Mouse (Mus musculus): ENCODE data around the gene Epha4. TPM values are rescaled to one million over a fixed set of nuclear protein-coding genes. Genes with fewer than 3 reads are reported as not detected.

Gene Epha4
- polyA plus RNA-seq, 1 experiment = 3.9 TPM

- no peak for DNase-seq
- 81% methylated on average over 4 of the region's 4 CpGs for WGBS
- no peaks in the 10 kb centered on the region for H3K36me3 ChIP-seq (ENCODE audit: control insufficient read depth, insufficient read depth, low read length)
- no peak overlapping the region for H3K4me3 ChIP-seq (ENCODE audit: control insufficient read depth, insufficient read depth, low read length)
- no peaks in the 10 kb centered on the region for H3K4me1 ChIP-seq (replicated peaks; ENCODE audit: control insufficient read depth, insufficient read depth, low read length)
- no peak overlapping the region for H3K27ac ChIP-seq (ENCODE audit: control insufficient read depth, insufficient read depth, low read length)
- TF ChIP-seq CTCF (IDR thresholded peaks at IDR 0.05; ENCODE audit: borderline replicate concordance, control insufficient read depth, extremely low read depth, insufficient read depth, low read length, poor library complexity) (no peak), POLR2A (IDR thresholded peaks at IDR 0.05; ENCODE audit: control insufficient read depth, extremely low read depth, insufficient read depth, low read length, poor library complexity) (no peak)
- no peaks in the 10 kb centered on the region for H3K27me3 ChIP-seq (ENCODE audit: control insufficient read depth, insufficient read depth, low read length)
Measured at GRCm38 (mm10) chr1:77388556-77388955, 126.3 kb downstream of the Epha4 start.

- TF ChIP-seq POLR2A (IDR thresholded peaks at IDR 0.05; ENCODE audit: control insufficient read depth, extremely low read depth, insufficient read depth, low read length, poor library complexity) = no peak
- TF ChIP-seq CTCF (IDR thresholded peaks at IDR 0.05; ENCODE audit: borderline replicate concordance, control insufficient read depth, extremely low read depth, insufficient read depth, low read length, poor library complexity) = no peak
- 88% methylated on average over 8 of the region's 8 CpGs for WGBS
Measured at GRCm38 (mm10) chr1:77385613-77386012, 129.3 kb downstream of the Epha4 start.

GRCm38 (mm10) chr1:77383466-77383865 is 131.4 kb downstream of the Epha4 start:
- H3K27me3 ChIP-seq (ENCODE audit: control insufficient read depth, insufficient read depth, low read length) = no peaks in the 10 kb centered on the region
- H3K4me3 ChIP-seq (ENCODE audit: control insufficient read depth, insufficient read depth, low read length) = no peak overlapping the region
- H3K4me1 ChIP-seq (replicated peaks; ENCODE audit: control insufficient read depth, insufficient read depth, low read length) = no peaks in the 10 kb centered on the region
- TF ChIP-seq CTCF (IDR thresholded peaks at IDR 0.05; ENCODE audit: borderline replicate concordance, control insufficient read depth, extremely low read depth, insufficient read depth, low read length, poor library complexity) (no peak), POLR2A (IDR thresholded peaks at IDR 0.05; ENCODE audit: control insufficient read depth, extremely low read depth, insufficient read depth, low read length, poor library complexity) (no peak)
- 96% methylated on average over 11 of the region's 11 CpGs for WGBS
- DNase-seq = no peak
- H3K27ac ChIP-seq (ENCODE audit: control insufficient read depth, insufficient read depth, low read length) = no peak overlapping the region
- no peaks in the 10 kb centered on the region for H3K36me3 ChIP-seq (ENCODE audit: control insufficient read depth, insufficient read depth, low read length)

More at GRCm38 (mm10) chr1:77385613-77386012, 129.3 kb downstream of the Epha4 start:
- Histone ChIP-seq H3K4me1 (replicated peaks; ENCODE audit: control insufficient read depth, insufficient read depth, low read length) (no peaks in the 10 kb centered on the region), H3K36me3 (ENCODE audit: control insufficient read depth, insufficient read depth, low read length) (no peaks in the 10 kb centered on the region), H3K27me3 (ENCODE audit: control insufficient read depth, insufficient read depth, low read length) (no peaks in the 10 kb centered on the region), H3K27ac (ENCODE audit: control insufficient read depth, insufficient read depth, low read length) (no peak overlapping the region), H3K4me3 (ENCODE audit: control insufficient read depth, insufficient read depth, low read length) (no peak overlapping the region)
- DNase-seq = no peak

GRCm38 (mm10) chr1:77377550-77377980 is 137.3 kb downstream of the Epha4 start:
- Histone ChIP-seq H3K4me3 (ENCODE audit: control insufficient read depth, insufficient read depth, low read length) (no peak overlapping the region), H3K36me3 (ENCODE audit: control insufficient read depth, insufficient read depth, low read length) (no peaks in the 10 kb centered on the region), H3K27ac (ENCODE audit: control insufficient read depth, insufficient read depth, low read length) (no peak overlapping the region), H3K4me1 (replicated peaks; ENCODE audit: control insufficient read depth, insufficient read depth, low read length) (no peaks in the 10 kb centered on the region), H3K27me3 (ENCODE audit: control insufficient read depth, insufficient read depth, low read length) (no peaks in the 10 kb centered on the region)
- no peak for DNase-seq
- no peak for TF ChIP-seq POLR2A (IDR thresholded peaks at IDR 0.05; ENCODE audit: control insufficient read depth, extremely low read depth, insufficient read depth, low read length, poor library complexity)
- TF ChIP-seq CTCF (IDR thresholded peaks at IDR 0.05; ENCODE audit: borderline replicate concordance, control insufficient read depth, extremely low read depth, insufficient read depth, low read length, poor library complexity) = no peak
- 94% methylated on average over 8 of the region's 8 CpGs for WGBS

- no peak overlapping the region for H3K4me3 ChIP-seq (ENCODE audit: control insufficient read depth, insufficient read depth, low read length)
- H3K4me1 ChIP-seq (replicated peaks; ENCODE audit: control insufficient read depth, insufficient read depth, low read length) = no peaks in the 10 kb centered on the region
- no peak for TF ChIP-seq CTCF (IDR thresholded peaks at IDR 0.05; ENCODE audit: borderline replicate concordance, control insufficient read depth, extremely low read depth, insufficient read depth, low read length, poor library complexity)
- no peak for TF ChIP-seq POLR2A (IDR thresholded peaks at IDR 0.05; ENCODE audit: control insufficient read depth, extremely low read depth, insufficient read depth, low read length, poor library complexity)
- no peaks in the 10 kb centered on the region for H3K27me3 ChIP-seq (ENCODE audit: control insufficient read depth, insufficient read depth, low read length)
- WGBS = 71% methylated on average over 5 of the region's 5 CpGs
- H3K36me3 ChIP-seq (ENCODE audit: control insufficient read depth, insufficient read depth, low read length) = no peaks in the 10 kb centered on the region
- no peak overlapping the region for H3K27ac ChIP-seq (ENCODE audit: control insufficient read depth, insufficient read depth, low read length)
- no peak for DNase-seq
Measured at GRCm38 (mm10) chr1:77374054-77374453, 140.8 kb downstream of the Epha4 start.

GRCm38 (mm10) chr1:77370921-77371320 is 144.0 kb downstream of the Epha4 start:
- 91% methylated on average over 7 of the region's 7 CpGs for WGBS
- Histone ChIP-seq H3K4me3 (ENCODE audit: control insufficient read depth, insufficient read depth, low read length) (no peak overlapping the region), H3K27ac (ENCODE audit: control insufficient read depth, insufficient read depth, low read length) (no peak overlapping the region), H3K36me3 (ENCODE audit: control insufficient read depth, insufficient read depth, low read length) (no peaks in the 10 kb centered on the region), H3K27me3 (ENCODE audit: control insufficient read depth, insufficient read depth, low read length) (no peaks in the 10 kb centered on the region), H3K4me1 (replicated peaks; ENCODE audit: control insufficient read depth, insufficient read depth, low read length) (no peaks in the 10 kb centered on the region)
- DNase-seq = no peak
- TF ChIP-seq POLR2A (IDR thresholded peaks at IDR 0.05; ENCODE audit: control insufficient read depth, extremely low read depth, insufficient read depth, low read length, poor library complexity) (no peak), CTCF (IDR thresholded peaks at IDR 0.05; ENCODE audit: borderline replicate concordance, control insufficient read depth, extremely low read depth, insufficient read depth, low read length, poor library complexity) (no peak)

GRCm38 (mm10) chr1:77369255-77369837 is 145.5 kb downstream of the Epha4 start:
- 63% methylated on average over 18 of the region's 18 CpGs for WGBS
- Histone ChIP-seq H3K4me1 (replicated peaks; ENCODE audit: control insufficient read depth, insufficient read depth, low read length) (no peaks in the 10 kb centered on the region), H3K27me3 (ENCODE audit: control insufficient read depth, insufficient read depth, low read length) (no peaks in the 10 kb centered on the region), H3K27ac (ENCODE audit: control insufficient read depth, insufficient read depth, low read length) (no peak overlapping the region), H3K36me3 (ENCODE audit: control insufficient read depth, insufficient read depth, low read length) (no peaks in the 10 kb centered on the region), H3K4me3 (ENCODE audit: control insufficient read depth, insufficient read depth, low read length) (no peak overlapping the region)
- DNase-seq = no peak
- no peak for TF ChIP-seq CTCF (IDR thresholded peaks at IDR 0.05; ENCODE audit: borderline replicate concordance, control insufficient read depth, extremely low read depth, insufficient read depth, low read length, poor library complexity)
- no peak for TF ChIP-seq POLR2A (IDR thresholded peaks at IDR 0.05; ENCODE audit: control insufficient read depth, extremely low read depth, insufficient read depth, low read length, poor library complexity)
